Mouse (Mus musculus): ENCODE results near the gene 1700067K01Rik.
A peak's percentile ranks its signal among the peaks of the same experiment; 100 is the strongest.

The 1700067K01Rik gene

GRCm38 (mm10) chr8:84011705-84012498 lies 10.6 kb downstream of the 1700067K01Rik start, which contains the start of gene 2210011C24Rik:
Gene 2210011C24Rik (minus strand): TSS chr8:84012171.
- no peak for DNase-seq (ENCODE audit: low spot score in 2 of 2)

DNA sequence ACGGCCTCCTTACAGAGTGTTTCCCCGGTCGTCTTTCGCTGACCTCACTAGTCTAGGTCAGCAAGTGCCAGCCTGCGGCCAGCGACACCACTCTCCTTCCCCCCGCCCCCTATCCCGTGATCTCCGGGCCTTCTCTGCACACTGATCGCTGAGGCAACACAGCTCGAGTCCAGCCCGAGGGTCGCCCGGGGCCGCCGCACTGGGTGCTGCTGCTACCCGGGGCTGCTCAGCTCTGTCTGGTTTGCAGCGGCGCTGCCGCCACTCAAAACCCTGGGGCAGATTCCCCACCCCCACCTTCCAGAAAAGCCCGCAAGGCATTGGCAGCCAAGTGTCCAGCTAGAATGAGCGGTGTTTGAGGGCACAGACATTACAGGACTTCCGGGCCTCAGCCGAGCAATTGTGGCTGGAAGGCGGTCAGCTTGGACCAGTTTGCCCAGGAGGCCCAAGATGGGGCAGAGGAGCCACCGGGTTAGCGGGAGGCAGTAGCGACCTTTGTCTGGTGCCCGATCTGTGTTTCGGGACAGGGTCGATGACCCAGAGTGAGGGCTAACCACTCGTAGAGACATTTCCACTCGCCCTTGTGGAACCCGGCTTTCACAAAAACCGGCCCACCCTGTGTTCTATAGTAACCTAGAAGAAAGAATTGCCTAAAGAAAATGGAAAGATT lies 11.3 kb downstream of the 1700067K01Rik start:
- DNase-seq (ENCODE audit: low spot score in 2 of 2) = no peak

- no peak for DNase-seq (ENCODE audit: low spot score in 2 of 2)
These were observed 14.5 kb downstream of the 1700067K01Rik start for GRCm38 (mm10) chr8:84015833-84016232.

DNA sequence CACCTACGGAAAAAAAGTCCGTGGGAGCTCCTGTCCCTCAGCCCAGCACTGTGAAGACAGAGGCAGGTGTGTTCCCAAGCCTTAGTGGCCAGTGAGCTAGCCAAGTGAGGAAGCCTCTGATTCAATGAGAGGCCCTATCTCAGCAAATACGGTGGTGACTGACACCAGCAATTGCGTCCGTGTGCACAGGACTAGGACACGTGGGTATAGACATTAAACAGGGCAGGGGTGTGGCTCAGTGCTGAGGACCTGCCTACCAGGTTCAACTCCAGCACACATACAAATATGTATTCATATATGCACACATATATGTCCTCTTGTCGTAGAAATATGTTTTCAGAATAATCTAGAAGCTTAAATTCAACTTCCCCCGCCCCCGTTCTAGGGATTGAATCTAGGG lies 18.4 kb downstream of the 1700067K01Rik start:
- DNase-seq (ENCODE audit: low spot score in 2 of 2) = no peak

DNA sequence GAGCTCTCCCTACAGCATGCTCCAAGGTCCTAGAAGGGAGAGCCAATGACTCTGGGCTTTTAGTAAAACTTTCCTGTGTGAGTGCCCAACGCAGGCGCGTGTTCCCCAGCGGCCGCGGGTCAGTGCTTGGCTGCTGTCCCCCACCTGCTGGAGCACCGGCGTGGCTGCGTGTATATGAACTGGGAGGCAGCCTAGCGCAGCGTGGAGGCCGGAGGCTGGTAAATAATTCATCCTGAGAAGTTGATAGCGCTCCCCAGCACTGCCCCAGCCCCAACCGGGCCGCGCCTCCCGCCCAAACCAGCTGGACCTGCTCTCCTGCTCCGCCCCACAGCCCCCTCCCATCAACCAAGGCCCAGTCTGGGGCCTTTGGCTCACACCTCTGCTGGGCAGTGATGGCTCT lies 19.8 kb downstream of the 1700067K01Rik start, which contains the start of gene Palm3:
Gene Palm3, plus strand, starts transcription at position 376 of the 400 bp plus-strand sequence.
- DNase-seq (ENCODE audit: low spot score in 2 of 2) = no peak

- DNase-seq (ENCODE audit: low spot score in 2 of 2) = no peak
These were observed 20.3 kb downstream of the 1700067K01Rik start for GRCm38 (mm10) chr8:84021569-84021968.

DNA sequence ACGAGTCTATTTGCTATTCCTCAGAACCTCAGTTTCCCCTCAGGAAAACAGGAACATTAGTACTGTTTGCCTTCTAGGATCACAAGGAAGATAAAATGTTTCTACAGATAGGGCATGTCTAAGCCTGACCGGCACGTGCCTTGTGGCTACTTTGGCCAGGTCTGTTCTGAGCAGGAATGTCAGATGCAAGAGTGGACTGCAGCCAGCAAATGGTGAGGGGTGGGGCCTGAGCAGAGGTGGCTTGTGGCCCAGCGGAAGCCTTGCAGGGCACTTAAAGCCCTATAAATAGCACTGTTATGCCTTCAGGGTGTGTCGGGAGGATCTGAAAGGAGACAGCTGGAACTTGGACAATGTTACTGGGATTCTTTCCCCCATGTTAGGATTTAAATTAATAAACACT lies 21.8 kb downstream of the 1700067K01Rik start:
- no peak for DNase-seq (ENCODE audit: low spot score in 2 of 2)

- DNase-seq (ENCODE audit: low spot score in 2 of 2) = no peak
These were observed 22.3 kb downstream of the 1700067K01Rik start for GRCm38 (mm10) chr8:84023631-84024030.

- DNase-seq (ENCODE audit: low spot score in 2 of 2) = no peak
These were observed 22.9 kb downstream of the 1700067K01Rik start for GRCm38 (mm10) chr8:84024171-84024570.

DNA sequence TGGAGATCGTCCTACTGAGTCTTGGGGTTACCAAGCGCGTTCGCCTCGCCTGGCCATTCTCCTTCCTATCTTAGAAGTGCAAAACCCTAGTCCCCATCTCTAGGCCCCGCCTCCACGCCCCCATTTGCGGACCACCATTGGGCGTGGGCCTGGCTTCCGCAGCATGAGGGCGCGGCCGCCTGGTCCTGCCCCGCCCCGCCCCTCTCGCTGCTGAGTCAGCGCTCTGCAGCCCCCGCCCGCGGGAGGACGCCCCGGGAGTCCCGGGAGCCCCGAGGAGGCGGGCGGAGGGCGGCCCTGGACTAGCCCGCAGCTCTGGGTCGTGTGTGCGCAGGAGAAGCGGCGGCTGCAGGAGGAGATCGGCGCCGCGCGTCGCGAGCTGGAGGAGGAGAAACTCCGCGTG lies 24.6 kb downstream of the 1700067K01Rik start:
- no peak for DNase-seq (ENCODE audit: low spot score in 2 of 2)

- peak; percentile 63 to 64 for DNase-seq (ENCODE audit: low spot score in 2 of 2)
These were observed 26.1 kb downstream of the 1700067K01Rik start for GRCm38 (mm10) chr8:84027449-84027848.

- no peak for DNase-seq (ENCODE audit: low spot score in 2 of 2)
These were observed 28.0 kb downstream of the 1700067K01Rik start for GRCm38 (mm10) chr8:84029272-84029671.

- DNase-seq (ENCODE audit: low spot score in 2 of 2) = no peak
These were observed 31.5 kb downstream of the 1700067K01Rik start for GRCm38 (mm10) chr8:84032777-84033176.

DNA sequence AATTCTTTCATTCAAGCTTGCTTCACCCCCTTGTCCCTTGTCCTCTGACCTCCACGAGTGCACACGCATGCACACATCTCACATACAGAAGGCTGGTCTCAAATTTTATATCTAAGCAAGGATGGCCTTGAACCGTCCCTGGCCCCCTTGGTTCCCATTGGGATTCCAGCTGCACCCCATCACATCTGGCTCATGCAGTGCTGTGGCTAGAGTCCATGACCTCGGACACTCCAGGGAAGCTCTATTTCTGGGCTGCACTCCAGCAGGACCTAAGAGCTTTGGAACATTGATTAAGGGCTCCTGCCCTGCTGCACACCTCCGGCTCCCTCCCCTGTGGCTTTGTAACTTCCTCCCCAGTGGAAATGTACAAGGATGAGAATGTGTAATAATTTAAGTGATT lies 36.7 kb downstream of the 1700067K01Rik start:
- no peak for DNase-seq (ENCODE audit: low spot score in 2 of 2)

DNA sequence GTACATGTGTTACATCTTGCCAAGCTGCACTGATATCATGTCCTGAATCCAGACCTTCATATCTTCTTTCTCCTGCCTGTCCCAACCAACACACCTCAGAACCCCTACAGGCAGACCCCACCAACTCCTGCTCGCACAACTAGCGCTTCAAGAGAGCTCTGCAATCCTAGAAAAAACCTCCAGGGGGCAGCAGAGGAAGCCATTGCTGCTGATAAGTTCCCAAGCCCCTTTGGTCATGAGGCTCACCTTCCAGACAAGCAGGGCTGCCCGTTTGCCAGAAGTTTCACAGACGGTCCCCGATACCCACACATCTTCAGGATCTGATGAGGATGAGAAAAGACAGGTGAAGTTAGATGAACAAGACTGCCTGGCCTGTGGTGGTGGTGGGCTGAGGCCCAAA lies 37.7 kb downstream of the 1700067K01Rik start:
- peak; percentile 60 to 74 for DNase-seq (ENCODE audit: low spot score in 2 of 2)

DNA sequence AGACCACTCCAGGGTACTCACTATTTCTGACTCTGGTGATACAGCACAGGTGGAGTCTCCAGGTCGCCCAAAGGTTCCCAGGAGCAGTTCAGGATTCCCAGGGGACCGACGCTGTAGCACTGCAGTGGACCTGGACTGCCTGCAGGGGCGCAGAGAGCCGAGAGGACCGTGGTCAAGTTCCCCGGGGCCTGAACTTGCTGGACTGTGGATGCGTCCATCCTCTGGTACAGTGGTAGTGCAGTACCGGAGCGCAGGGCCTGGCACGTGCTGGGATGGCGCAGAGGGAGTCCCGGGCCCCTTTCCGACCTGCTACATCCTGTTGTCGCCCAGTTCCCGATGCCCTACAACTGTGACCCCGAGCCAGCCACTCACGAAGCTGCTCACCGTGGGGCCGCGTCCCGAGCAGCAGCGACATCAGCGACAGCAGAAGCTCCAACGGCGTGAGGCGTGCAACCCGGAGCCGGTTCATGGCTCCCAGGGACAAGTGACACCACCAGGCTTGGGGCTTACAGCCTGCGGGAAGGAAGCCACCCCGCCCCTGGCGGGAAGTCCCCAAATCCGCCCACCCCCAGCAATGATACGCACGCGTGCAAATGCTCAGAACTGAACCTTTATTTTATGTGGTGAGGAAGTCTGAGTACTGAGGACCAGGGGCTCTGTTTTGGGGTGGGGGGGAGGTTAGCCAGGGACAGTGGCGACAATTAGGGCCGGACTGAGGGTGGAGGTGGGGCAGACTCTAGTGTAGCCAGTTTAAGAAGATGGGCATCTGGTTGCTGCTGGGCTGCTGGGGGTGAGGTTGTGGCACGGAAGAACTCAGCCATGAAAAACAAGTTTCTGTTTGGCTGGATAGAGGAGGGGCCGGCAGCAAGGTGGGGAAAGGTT lies 41.0 kb downstream of the 1700067K01Rik start, which contains the start of gene Il27ra:
Gene Il27ra, minus strand, starts transcription at position 524 of the 882 bp plus-strand sequence.
- peak; percentile 81 to 83 for DNase-seq (ENCODE audit: low spot score in 2 of 2)

DNA sequence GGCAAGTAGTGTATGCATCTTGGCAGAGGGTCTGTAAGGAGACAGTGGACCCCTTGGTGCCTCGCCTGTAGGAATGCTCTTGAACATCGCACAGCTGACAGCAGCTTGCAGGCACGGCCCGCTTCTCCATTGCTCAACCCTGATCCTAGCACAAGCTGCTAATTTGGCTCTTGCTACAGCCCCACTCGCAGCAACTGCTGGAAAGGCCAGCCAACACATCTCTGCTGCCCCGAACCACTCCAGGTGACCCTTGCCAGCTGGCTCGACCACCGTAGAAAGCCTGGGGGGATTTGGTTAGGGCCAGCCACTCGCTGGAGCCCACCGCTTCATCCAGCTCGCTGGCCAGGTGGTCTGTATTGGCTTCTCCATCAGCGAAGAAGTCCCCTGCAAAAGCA lies 41.6 kb downstream of the 1700067K01Rik start:
- no peak for DNase-seq (ENCODE audit: low spot score in 2 of 2)

DNA sequence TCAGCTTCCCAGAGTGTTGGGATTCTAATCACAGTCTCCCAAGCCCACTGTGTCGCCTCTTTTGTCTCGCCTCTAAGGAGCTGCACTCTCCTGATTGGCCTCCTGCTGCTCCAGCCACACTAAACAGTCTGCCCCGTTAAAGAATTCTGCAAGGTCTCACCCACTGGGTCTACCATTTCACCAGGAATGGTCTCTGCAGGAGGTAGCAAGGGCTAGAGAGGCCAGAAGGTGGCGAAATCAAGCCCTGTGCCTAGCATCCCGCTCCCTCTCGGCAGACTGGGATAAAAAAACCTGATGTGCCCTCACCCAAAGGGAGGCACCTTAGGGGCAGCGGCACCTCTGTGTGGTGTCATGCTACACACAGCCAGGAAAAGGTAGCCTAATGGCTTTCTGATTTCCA lies 42.8 kb downstream of the 1700067K01Rik start:
- DNase-seq (ENCODE audit: low spot score in 2 of 2) = no peak

DNA sequence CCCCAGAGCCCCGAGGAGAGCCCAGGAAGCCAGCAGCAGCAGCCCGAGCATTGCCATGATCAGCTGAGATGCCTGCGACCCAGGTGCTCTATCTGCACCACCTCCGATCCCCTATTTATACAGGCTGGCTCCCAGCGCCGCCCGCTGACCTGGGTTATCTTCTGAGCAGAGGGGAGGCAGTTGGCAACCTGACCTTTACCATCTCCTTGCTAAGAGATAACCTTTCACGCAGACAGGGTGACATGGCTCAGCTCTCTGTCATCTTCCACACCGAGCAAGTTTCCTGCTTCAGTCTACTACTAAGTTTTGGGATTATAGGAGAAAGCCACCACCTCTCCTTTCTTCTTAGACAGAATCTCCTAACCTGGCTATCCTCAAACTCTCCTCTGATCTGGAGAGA lies 43.6 kb downstream of the 1700067K01Rik start, which contains the start of gene Rln3:
Gene Rln3, minus strand, starts transcription at position 101 of the 400 bp plus-strand sequence.
- no peak for DNase-seq (ENCODE audit: low spot score in 2 of 2)

- no peak for DNase-seq (ENCODE audit: low spot score in 2 of 2)
These were observed 45.2 kb downstream of the 1700067K01Rik start for GRCm38 (mm10) chr8:84046505-84046904.

- no peak for DNase-seq (ENCODE audit: low spot score in 2 of 2)
These were observed 46.9 kb downstream of the 1700067K01Rik start for GRCm38 (mm10) chr8:84048171-84048570.

- DNase-seq (ENCODE audit: low spot score in 2 of 2) = no peak
These were observed 51.4 kb downstream of the 1700067K01Rik start for GRCm38 (mm10) chr8:84052746-84053145.

All from spleen, postnatal 36 days (tissue).